Mouse (Mus musculus) urinary bladder, postnatal 4 days (tissue): Measurements from ENCODE around the gene Ssxb8.
"Not testable (repeated sequence)": the region's sequence is repeated elsewhere in the genome, so short reads cannot be mapped to it uniquely, and the experiment has no call there.

Source experiments
- DNase-seq, 2 experiments: peaks; one replicate each; pipeline ENCODE4 v3.0.0; 2021 to 2022; ENCODE audit warnings: low spot score in 2 of 2

Gene Ssxb8

GRCm38 (mm10) chrX:8690744-8691143 lies at the start of gene Ssxb8:
TSS of gene Ssxb8 (minus strand) at chrX:8690844.
- not testable (repeated sequence) for DNase-seq

GRCm38 (mm10) chrX:8732907-8733306 lies 42.3 kb upstream of the Ssxb8 start:
- no peak for DNase-seq

- DNase-seq = no peak
Measured at GRCm38 (mm10) chrX:8663085-8663484, 27.6 kb downstream of the Ssxb8 start.
